Mouse (Mus musculus): ENCODE data around the gene Pan2. TPM values are rescaled to one million over a fixed set of nuclear protein-coding genes. Genes with fewer than 3 reads are reported as not detected.
"Not testable (repeated sequence)": the region's sequence is repeated elsewhere in the genome, so short reads cannot be mapped to it uniquely, and the experiment has no call there.

The Pan2 gene
- polyA plus RNA-seq, 1 experiment from 2014 or later = 42.5 TPM

DNA sequence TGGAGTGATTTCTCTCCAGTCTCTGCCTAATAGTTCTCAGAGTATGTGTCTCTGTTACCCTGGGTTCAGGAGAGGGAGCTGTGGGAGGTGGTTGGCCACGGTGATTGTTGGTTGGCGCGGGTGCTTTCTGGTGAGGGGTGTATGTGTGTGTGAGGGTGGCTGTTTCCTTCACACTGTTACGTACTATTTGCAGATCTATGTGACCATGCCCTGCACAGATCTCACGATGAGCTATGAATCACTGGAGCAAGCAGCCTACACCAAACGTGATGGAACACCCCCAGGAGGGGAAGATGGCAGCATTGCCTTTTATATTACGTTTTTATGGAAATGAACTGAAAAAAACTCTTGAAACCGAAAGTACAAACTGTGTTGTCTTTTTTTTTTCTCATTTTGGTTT, 23.7 kb downstream of the Pan2 start:
- no peak overlapping the region for H3K4me3 ChIP-seq
- H3K27me3 ChIP-seq (ENCODE audit: insufficient read depth, poor library complexity, severe bottlenecking) = no peaks in the 10 kb centered on the region
- no peak overlapping the region for H3K27ac ChIP-seq
- peaks cover 58% of the 10 kb centered on the region for H3K36me3 ChIP-seq
- no peak for DNase-seq (ENCODE audit: low spot score)
- H3K9me3 ChIP-seq = no peaks in the 10 kb centered on the region
- 95% methylated on average over 8 of the region's 8 CpGs for WGBS
- peaks cover 15% of the 10 kb centered on the region for H3K4me1 ChIP-seq (replicated peaks)

DNA sequence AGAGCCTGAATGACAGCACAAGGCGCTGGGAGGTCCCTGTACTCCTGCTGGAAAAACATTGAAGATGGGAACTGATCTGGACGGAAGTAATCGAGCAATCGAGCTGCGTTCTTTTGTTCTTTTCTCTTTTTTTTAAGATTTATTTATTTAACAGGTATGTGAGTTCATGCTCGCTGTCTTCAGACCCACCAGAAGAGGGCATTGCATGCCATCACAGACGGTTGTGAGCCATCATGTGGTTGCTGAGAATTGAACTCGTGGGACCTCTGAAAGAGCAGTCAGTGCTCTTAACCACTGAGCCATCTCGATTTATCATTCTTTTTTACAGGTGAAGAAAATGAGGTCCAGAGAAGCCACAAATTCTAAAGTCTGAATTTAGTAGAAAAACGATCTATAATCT, 24.5 kb downstream of the Pan2 start:
- Histone ChIP-seq H3K36me3 (peaks cover 58% of the 10 kb centered on the region), H3K27ac (no peak overlapping the region), H3K4me1 (replicated peaks) (peaks cover 15% of the 10 kb centered on the region), H3K9me3 (no peaks in the 10 kb centered on the region), H3K27me3 (ENCODE audit: insufficient read depth, poor library complexity, severe bottlenecking) (no peaks in the 10 kb centered on the region), H3K4me3 (no peak overlapping the region)
- DNase-seq (ENCODE audit: low spot score) = no peak
- WGBS = 88% methylated on average over 10 of the region's 10 CpGs

DNA sequence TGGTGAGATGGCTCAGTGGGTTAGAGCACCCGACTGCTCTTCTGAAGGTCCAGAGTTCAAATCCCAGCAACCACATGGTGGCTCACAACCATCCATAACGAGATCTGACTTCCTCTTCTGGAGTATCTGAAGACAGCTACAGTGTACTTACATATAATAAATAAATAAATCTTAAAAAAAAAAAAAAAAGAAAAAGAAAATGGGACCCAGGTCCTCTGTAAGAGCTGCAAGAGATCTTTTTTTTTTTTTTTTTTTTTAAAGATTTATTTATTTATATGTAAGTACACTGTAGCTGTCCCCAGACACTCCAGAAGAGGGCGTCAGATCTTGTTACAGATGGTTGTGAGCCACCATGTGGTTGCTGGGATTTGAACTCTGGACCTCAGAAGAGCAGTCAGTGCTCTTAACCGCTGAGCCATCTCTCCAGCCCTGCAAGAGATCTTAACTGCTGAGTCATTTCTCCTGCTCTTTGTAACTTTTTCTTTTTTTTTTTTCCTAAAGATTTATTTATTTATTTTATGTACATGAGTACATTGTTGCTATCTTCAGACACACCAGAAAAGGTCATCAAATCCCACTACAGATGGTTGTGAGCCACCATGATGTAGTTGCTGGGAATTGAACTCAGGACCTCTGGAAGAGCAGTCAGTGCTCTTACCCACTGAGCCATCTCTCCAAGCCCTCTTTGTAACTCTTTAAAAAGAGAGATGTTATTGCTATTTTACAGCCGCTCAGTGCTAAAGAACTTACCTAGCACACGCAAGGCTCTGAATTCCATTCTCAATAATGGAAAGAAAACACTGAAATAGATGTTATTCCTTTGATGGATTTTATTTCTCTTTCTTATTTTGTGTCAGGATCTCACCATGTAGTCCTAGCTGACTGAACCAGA, 29.5 kb downstream of the Pan2 start:
- H3K9me3 ChIP-seq; DNase-seq (ENCODE audit: low spot score); H3K4me1 ChIP-seq (replicated peaks); H3K27ac ChIP-seq; H3K4me3 ChIP-seq; H3K27me3 ChIP-seq (ENCODE audit: insufficient read depth, poor library complexity, severe bottlenecking): not testable (repeated sequence)
- WGBS = 81% methylated on average over 6 of the region's 6 CpGs
- H3K36me3 ChIP-seq = peaks cover 21% of the 10 kb centered on the region

DNA sequence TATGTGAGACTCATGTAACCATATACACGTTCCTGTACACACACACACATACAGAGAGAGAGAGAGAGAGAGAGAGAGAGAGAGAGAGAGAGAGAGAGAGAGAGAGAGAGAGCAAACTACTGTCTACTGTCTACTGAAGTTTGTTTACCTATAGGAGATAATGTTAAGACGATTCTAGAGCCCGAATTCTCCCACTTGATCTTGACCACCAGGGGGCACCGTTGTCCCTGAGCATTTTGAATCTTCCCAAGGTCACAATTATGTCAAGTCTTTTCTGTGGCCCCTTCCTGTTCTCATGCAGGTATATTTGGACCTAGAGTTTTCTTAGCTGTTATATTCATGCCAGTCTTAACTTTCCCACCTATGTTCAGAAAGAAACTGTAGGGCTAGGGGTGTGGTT, 32.4 kb downstream of the Pan2 start:
- Histone ChIP-seq H3K4me1 (replicated peaks) (peaks cover 28% of the 10 kb centered on the region), H3K36me3 (peaks cover 13% of the 10 kb centered on the region), H3K4me3 (no peak overlapping the region), H3K27ac (no peak overlapping the region), H3K27me3 (ENCODE audit: insufficient read depth, poor library complexity, severe bottlenecking) (no peaks in the 10 kb centered on the region), H3K9me3 (no peaks in the 10 kb centered on the region)
- WGBS = 7% methylated on average over 4 of the region's 4 CpGs
- DNase-seq (ENCODE audit: low spot score) = peak; percentile 71

DNA sequence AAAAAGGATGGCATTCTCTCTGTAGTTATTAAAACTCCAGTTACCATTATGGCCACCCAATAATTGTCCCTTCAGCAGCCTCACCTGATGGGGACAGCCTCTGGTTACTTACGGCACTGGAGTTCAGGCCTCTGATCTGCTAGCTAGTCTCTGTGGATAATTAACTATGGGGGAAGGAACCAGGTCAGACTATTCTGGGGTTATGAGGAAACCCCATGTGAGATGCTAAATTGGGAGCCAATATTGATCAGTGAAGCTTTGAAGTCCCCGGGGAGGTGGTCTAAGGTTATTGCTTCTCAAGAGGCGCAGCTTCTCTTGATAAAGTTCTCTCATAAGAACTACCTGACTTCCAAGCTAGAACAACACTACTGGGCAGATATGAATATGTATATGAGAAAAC, 33.1 kb downstream of the Pan2 start:
- no peaks in the 10 kb centered on the region for H3K27me3 ChIP-seq (ENCODE audit: insufficient read depth, poor library complexity, severe bottlenecking)
- DNase-seq (ENCODE audit: low spot score) = no peak
- H3K4me1 ChIP-seq (replicated peaks) = peaks cover 28% of the 10 kb centered on the region
- 96% methylated on average over 3 of the region's 3 CpGs for WGBS
- no peak overlapping the region for H3K27ac ChIP-seq
- no peak overlapping the region for H3K4me3 ChIP-seq
- H3K36me3 ChIP-seq = peaks cover 18% of the 10 kb centered on the region
- no peaks in the 10 kb centered on the region for H3K9me3 ChIP-seq

DNA sequence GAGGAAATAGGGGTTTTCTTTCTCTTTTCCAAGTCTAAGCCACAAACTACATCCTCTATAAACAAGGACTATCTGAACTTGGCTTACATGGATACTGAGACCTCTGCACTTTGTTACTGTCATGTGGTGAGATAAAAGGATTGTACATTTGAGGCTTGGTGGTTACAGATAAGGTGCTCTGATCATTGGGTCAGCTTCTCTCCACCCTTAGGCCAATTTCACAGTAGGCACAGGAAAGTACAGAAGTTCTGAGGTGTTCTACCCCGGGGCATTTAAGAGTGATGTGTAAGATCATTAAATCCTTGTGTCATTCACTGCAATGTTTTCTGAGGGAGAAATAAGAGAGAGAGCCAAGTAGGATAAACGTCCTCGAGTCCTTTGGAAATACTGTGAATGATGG, 33.5 kb downstream of the Pan2 start:
- Histone ChIP-seq H3K27me3 (ENCODE audit: insufficient read depth, poor library complexity, severe bottlenecking) (no peaks in the 10 kb centered on the region), H3K4me1 (replicated peaks) (peaks cover 28% of the 10 kb centered on the region), H3K4me3 (peak overlapping the region; percentile 100; the same call in 1 of the 2 replicates), H3K36me3 (peaks cover 22% of the 10 kb centered on the region), H3K27ac (0 out of 2 replicates have a peak overlapping the region, but pooled peaks have one; percentile 95), H3K9me3 (no peaks in the 10 kb centered on the region)
- 88% methylated on average over 3 of the region's 3 CpGs for WGBS
- DNase-seq (ENCODE audit: low spot score) = no peak

DNA sequence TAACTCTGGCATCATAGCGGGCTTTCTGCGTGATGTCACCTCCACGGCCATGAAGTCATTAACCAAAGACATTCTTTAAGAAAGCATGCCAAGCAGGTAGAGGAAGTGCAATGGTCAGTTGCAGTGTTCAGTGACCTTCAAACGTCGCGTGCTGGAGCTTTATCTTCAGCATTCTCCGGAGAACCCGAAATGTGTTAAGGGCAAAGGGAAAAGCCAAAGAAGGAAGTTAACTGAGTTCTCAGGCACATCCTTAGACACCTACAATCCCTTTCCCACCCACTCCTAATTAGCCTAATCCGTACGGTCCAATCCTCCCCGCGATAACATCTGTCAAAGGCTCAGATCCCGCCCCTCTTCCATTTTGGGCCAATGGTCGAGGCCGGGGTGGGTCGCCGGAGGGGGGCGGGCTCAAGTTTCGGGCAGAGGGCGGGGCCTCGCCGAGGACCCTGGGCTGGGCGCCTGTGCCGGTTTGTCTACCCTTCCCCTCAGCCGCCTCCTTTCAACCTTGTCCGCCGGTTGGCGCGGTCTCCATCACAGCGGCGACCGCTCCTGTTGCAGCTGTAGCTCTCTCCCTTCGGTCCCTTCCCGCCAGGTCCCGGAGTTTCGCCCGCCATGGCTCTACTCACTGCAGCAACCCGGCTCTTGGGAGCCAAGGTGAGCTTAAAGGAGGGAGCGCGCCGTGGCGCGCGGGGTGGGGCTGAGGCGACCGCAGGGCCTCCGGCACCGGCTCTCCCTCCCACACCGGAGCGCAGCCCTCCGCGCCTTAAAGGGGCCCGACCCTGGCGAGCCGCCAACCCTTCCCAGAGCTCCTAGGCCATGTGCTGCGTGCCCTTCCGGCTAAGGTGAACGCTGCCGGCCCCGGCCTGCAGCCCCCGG, 34.4 kb downstream of the Pan2 start, which contains the start of gene Cs:
TSS of gene Cs (plus strand) at position 429 of the 876 bp plus-strand sequence.
- WGBS = 2% methylated on average over 61 of the region's 61 CpGs

DNA sequence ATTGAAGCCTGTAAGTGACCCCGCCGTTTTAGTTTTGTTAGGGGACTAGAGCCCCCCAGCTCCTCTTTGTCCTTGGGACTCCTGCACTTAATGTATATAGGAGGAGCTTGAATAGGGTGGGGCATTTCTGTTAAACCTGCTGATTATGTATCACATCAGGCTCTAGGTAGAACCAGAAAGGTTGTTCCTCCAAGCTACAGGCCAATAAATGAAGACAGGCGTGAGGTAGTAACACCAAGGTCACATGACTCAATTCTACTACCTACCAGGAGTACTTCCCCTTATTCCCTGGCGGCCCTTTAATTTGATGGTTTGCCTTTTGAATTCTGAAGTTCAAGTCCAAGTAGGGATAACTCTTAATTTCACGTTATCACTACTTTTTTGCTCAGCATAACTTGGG, 35.3 kb downstream of the Pan2 start:
- Histone ChIP-seq H3K4me1 (replicated peaks) (peaks cover 28% of the 10 kb centered on the region), H3K4me3 (peak overlapping the region; percentile 100), H3K27ac (peak overlapping the region; percentile 95), H3K9me3 (no peaks in the 10 kb centered on the region), H3K36me3 (peaks cover 27% of the 10 kb centered on the region), H3K27me3 (ENCODE audit: insufficient read depth, poor library complexity, severe bottlenecking) (no peaks in the 10 kb centered on the region)
- WGBS = 28% methylated on average over 5 of the region's 5 CpGs
- no peak for DNase-seq (ENCODE audit: low spot score)

More for the DNA sequence above, 34.4 kb downstream of the Pan2 start, which contains the start of gene Cs:
- H3K36me3 ChIP-seq = peaks cover 22% of the 10 kb centered on the region
- peak within 1 kb of the TSS; percentile 95 for H3K27ac ChIP-seq
- peak within 1 kb of the TSS; percentile 100 for H3K4me3 ChIP-seq
- no peaks in the 10 kb centered on the region for H3K9me3 ChIP-seq
- DNase-seq (ENCODE audit: low spot score) = peak; percentile 98
- peaks cover 28% of the 10 kb centered on the region for H3K4me1 ChIP-seq (replicated peaks)
- H3K27me3 ChIP-seq (ENCODE audit: insufficient read depth, poor library complexity, severe bottlenecking) = no peaks in the 10 kb centered on the region

DNA sequence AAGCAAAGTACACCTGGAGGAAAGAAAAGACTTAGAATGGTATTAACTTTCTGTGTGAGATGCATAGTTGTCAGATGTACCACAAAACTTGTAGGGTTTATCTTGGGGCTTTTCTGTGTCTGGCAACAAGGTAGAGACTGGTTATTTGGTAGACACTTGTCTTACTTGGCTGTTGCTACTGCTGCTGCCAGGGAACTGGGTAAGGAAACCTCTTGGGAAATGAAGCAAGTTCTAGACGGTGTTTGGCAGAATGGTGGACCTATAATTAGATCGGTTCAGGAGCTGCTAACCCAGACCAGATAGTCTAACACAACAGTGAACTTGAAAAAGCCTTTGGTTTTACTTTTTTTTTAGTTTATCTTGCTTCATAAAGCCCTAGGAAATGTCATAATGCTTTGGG, 35.8 kb downstream of the Pan2 start:
- no peak for DNase-seq (ENCODE audit: low spot score)

DNA sequence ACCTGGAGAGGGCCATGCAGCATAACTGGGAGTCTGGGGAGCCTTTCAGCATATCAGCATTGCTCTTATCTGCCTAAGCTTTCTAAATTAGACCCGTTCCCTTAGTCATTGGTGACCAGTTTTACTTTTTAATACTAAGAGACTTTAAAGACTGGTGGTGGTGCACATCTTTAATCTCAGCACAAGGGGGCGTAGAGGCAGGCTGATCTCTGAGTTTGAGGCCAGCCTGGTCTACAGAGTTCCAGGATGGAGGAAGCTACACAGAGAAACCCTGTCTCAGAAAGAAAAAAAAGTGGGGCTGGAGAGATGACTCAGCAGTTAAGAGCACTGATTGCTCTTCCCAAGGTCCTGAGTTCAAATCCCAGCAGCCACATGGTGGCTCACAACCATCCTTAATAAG, 37.1 kb downstream of the Pan2 start:
- Histone ChIP-seq H3K9me3 (no peaks in the 10 kb centered on the region), H3K4me1 (replicated peaks) (peaks cover 31% of the 10 kb centered on the region), H3K27me3 (ENCODE audit: insufficient read depth, poor library complexity, severe bottlenecking) (no peaks in the 10 kb centered on the region), H3K36me3 (peaks cover 38% of the 10 kb centered on the region), H3K27ac (no peak overlapping the region), H3K4me3 (no peak overlapping the region)
- DNase-seq (ENCODE audit: low spot score) = no peak
- 87% methylated on average over 2 of the region's 2 CpGs for WGBS

More for the DNA sequence above, 35.8 kb downstream of the Pan2 start:
- Histone ChIP-seq H3K36me3 (peaks cover 31% of the 10 kb centered on the region), H3K4me1 (replicated peaks) (peaks cover 28% of the 10 kb centered on the region), H3K27me3 (ENCODE audit: insufficient read depth, poor library complexity, severe bottlenecking) (no peaks in the 10 kb centered on the region), H3K27ac (no peak overlapping the region), H3K9me3 (no peaks in the 10 kb centered on the region), H3K4me3 (peak overlapping the region; percentile 100)
- WGBS = 88% methylated on average over 2 of the region's 2 CpGs

DNA sequence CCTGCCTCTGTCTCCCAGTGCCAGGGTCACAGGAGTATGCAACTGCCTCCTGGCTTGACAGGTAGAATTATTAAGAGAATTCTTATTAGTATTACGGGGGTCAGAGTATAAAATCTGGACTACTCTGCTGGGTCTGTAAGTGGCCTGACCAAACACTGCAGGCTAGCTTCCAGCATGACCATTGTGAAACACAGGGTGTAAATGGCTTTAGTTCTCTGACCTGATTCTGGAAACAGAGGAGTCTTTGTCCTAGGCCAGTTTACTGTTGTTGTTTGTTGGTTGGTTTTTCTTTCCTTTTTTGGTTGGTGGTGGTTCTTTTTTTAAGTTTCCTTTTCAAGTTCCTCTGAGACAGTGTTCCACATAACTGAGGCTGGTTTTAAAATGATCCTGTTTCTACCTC, 40.3 kb downstream of the Pan2 start:
- Histone ChIP-seq H3K27me3 (ENCODE audit: insufficient read depth, poor library complexity, severe bottlenecking) (no peaks in the 10 kb centered on the region), H3K4me3 (no peak overlapping the region), H3K27ac (no peak overlapping the region), H3K9me3 (no peaks in the 10 kb centered on the region), H3K36me3 (peaks cover 54% of the 10 kb centered on the region), H3K4me1 (replicated peaks) (peaks cover 18% of the 10 kb centered on the region)
- no peak for DNase-seq (ENCODE audit: low spot score)
- 93% methylated on average over 1 of the region's 1 CpGs for WGBS

DNA sequence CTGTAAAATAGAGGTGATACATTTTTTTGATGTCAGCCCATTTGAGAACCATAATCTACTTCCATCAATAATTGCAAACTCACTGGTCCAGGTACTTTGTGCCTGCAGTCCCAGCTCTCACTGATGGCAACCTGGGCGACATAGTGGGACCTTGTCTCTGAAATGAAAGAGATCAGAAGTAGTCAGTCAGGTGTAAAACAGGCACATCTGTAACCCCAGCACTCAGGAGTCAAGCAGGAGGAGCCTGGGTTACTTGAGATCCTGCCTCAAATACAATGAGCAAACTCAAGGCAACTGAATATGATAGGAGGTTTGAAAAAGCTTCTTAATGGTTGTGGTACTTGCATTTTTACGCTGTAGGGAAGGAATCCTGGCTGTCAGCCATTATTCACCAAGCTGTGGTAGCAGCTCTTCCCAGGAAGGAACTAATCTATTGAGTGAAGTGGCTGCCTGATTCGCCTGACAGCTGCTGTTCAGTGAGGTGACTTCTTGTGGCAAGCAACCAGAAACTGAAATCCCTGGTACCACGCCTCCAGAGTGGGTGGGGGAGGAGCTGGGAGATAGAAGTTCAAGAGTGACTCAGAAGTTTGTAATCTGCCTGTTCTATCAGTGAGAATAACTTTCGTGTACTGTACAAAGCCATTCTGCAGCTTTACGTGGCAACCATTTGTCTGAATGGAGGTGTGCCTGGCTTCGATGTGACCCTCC, 41.6 kb downstream of the Pan2 start:
- DNase-seq (ENCODE audit: low spot score) = no peak
- Histone ChIP-seq H3K27ac (no peak overlapping the region), H3K4me1 (replicated peaks) (peaks cover 7% of the 10 kb centered on the region; the same call in 1 of the 2 replicates), H3K4me3 (no peak overlapping the region), H3K9me3 (no peaks in the 10 kb centered on the region), H3K27me3 (ENCODE audit: insufficient read depth, poor library complexity, severe bottlenecking) (no peaks in the 10 kb centered on the region), H3K36me3 (peaks cover 58% of the 10 kb centered on the region)
- 83% methylated on average over 7 of the region's 7 CpGs for WGBS
